Mouse (Mus musculus) lung, embryonic 14.5 days (tissue): ENCODE measurements around the gene Tmem88b. TPM values are rescaled to one million over a fixed set of nuclear protein-coding genes. Genes with fewer than 3 reads are reported as not detected.

ENCODE experiments used
- ATAC-seq: fragments of 200-750 bp; cut with Nextera tagmentation; 2 replicates; pipeline ENCODE4 v1.8.0; 2017; ENCODE audit warnings: mild to moderate bottlenecking, moderate TSS enrichment, moderate library complexity; ENCODE audit not compliant: insufficient read depth
- DNase-seq: peaks from one replicate; pipeline ENCODE4 v3.0.0-alpha.2; 2015
- H3K27ac ChIP-seq: fragments of 300-500 bp; sonication (generic); 2 replicates; pipeline ENCODE4 v1.5.1; 2014; ENCODE audit warnings: low read depth, mild to moderate bottlenecking, moderate library complexity
- H3K27me3 ChIP-seq: fragments of 300-500 bp; sonication (generic); 2 replicates; pipeline ENCODE4 v1.6.1; 2014; ENCODE audit warnings: low read length, control low read depth; ENCODE audit not compliant: insufficient read depth
- H3K36me3 ChIP-seq: fragments of 300-500 bp; sonication (generic); 2 replicates; pipeline ENCODE4 v1.6.1; 2014; ENCODE audit warnings: control low read depth; ENCODE audit not compliant: insufficient read depth
- H3K4me1 ChIP-seq: fragments of 300-500 bp; sonication (generic); 2 replicates; pipeline ENCODE4 v1.6.1; 2014; ENCODE audit warnings: antibody characterized with exemption, control low read depth; ENCODE audit not compliant: insufficient read depth
- H3K4me2 ChIP-seq: fragments of 300-500 bp; sonication (generic); 2 replicates; pipeline ENCODE4 v1.6.1; 2014; ENCODE audit warnings: mild to moderate bottlenecking
- H3K4me3 ChIP-seq: fragments of 300-500 bp; sonication (generic); 2 replicates; pipeline ENCODE4 v1.5.1; 2014; ENCODE audit warnings: low read depth, low read length
- H3K9ac ChIP-seq: fragments of 300-500 bp; sonication (generic); 2 replicates; pipeline ENCODE4 v1.6.1; 2014
- H3K9me3 ChIP-seq: fragments of 300-500 bp; sonication (generic); 2 replicates; pipeline ENCODE4 v1.6.1; 2016; ENCODE audit warnings: low read depth, low read length, control low read depth
- CTCF ChIP-seq: IDR thresholded peaks from 2 replicates; pipeline ENCODE4 v1.5.1; 2016; ENCODE audit warnings: antibody characterized with exemption, low read depth
- WGBS: fragments of 180-500 bp; shearing (Covaris S2); extraction: QIAGEN DNeasy Blood & Tissue Kit; methylation state at CpG from one replicate; pipeline ENCODE4 v1.1.7; 2014; 5-methylcytosine and 5-hydroxymethylcytosine counted together
- polyA plus RNA-seq: library from polyadenylated mRNA; unstranded; fragments of >200 nt; fragmentation: Nextera tagmentation; extraction: Ambion mirVana; gene quantifications from 2 replicates; pipeline ENCODE4 v1.2.1, GENCODE M21; 2014

Gene Tmem88b
- 0.12 and 0.15 TPM in 2 replicates for polyA plus RNA-seq

GRCm38 (mm10) chr4:155785819-155786218 is at the start of gene Tmem88b:
Gene Tmem88b, minus strand, starts transcription at chr4:155785874.
- H3K27ac ChIP-seq: no peak within 1 kb of the TSS
- no peaks in the 10 kb centered on the region for H3K27me3 ChIP-seq
- H3K4me1 ChIP-seq: 0 out of 2 replicates have a peak, but pooled peaks cover 6% of the 10 kb centered on the region
- no peaks in the 10 kb centered on the region for H3K36me3 ChIP-seq
- peak; percentile 23; the same call in 1 of the 2 replicates for TF ChIP-seq CTCF
- peak within 1 kb of the TSS; percentile 60; the same call in 1 of the 2 replicates for H3K4me3 ChIP-seq
- DNase-seq (no peak), ATAC-seq (no peak)
- peak within 1 kb of the TSS; percentile 82; the same call in 1 of the 2 replicates for H3K9ac ChIP-seq
- peak within 1 kb of the TSS; percentile 81 for H3K4me2 ChIP-seq
- 61% methylated on average over 5 of the region's 5 CpGs for WGBS
- H3K9me3 ChIP-seq: no peaks in the 10 kb centered on the region

- peak; percentile 83 for TF ChIP-seq CTCF
- no peaks in the 10 kb centered on the region for H3K9me3 ChIP-seq
- no peak overlapping the region for H3K4me3 ChIP-seq
- H3K4me1 ChIP-seq: peaks cover 16% of the 10 kb centered on the region
- no peak overlapping the region for H3K9ac ChIP-seq
- no peaks in the 10 kb centered on the region for H3K27me3 ChIP-seq
- peak; percentile 44 for ATAC-seq
- H3K36me3 ChIP-seq: peaks cover 10% of the 10 kb centered on the region
- peak overlapping the region; percentile 40 for H3K4me2 ChIP-seq
- H3K27ac ChIP-seq: peak overlapping the region; percentile 82
- WGBS: 12% methylated on average over 2 of the region's 2 CpGs
- peak; percentile 94 for DNase-seq
These were observed 48.2 kb upstream of the Tmem88b start for GRCm38 (mm10) chr4:155833836-155834235.

GRCm38 (mm10) chr4:155833234-155833633 is 47.6 kb upstream of the Tmem88b start:
- no peak overlapping the region for H3K27ac ChIP-seq
- no peaks in the 10 kb centered on the region for H3K9me3 ChIP-seq
- no peak for TF ChIP-seq CTCF
- no peak for DNase-seq
- H3K4me3 ChIP-seq: no peak overlapping the region
- H3K9ac ChIP-seq: no peak overlapping the region; the same call in 1 of the 2 replicates
- no peak for ATAC-seq
- WGBS: 81% methylated on average over 4 of the region's 4 CpGs
- no peaks in the 10 kb centered on the region for H3K27me3 ChIP-seq
- peaks cover 13% of the 10 kb centered on the region; the same call in 1 of the 2 replicates for H3K4me1 ChIP-seq
- H3K4me2 ChIP-seq: peak overlapping the region; percentile 93; the same call in 1 of the 2 replicates
- peaks cover 14% of the 10 kb centered on the region for H3K36me3 ChIP-seq

GRCm38 (mm10) chr4:155832321-155832720 is 46.6 kb upstream of the Tmem88b start:
- Histone ChIP-seq H3K9me3 (no peaks in the 10 kb centered on the region), H3K4me2 (peak overlapping the region; percentile 93), H3K4me3 (peak overlapping the region; percentile 77), H3K9ac (peak overlapping the region; percentile 88), H3K27me3 (no peaks in the 10 kb centered on the region), H3K4me1 (peaks cover 7% of the 10 kb centered on the region; the same call in 1 of the 2 replicates), H3K27ac (peak overlapping the region; percentile 85; the same call in 1 of the 2 replicates), H3K36me3 (peaks cover 19% of the 10 kb centered on the region)
- DNase-seq (no peak), ATAC-seq (no peak)
- 50% methylated on average over 10 of the region's 10 CpGs for WGBS
- TF ChIP-seq CTCF: no peak

GRCm38 (mm10) chr4:155831831-155832230 is 46.2 kb upstream of the Tmem88b start:
- Histone ChIP-seq H3K27me3 (no peaks in the 10 kb centered on the region), H3K9ac (peak overlapping the region; percentile 88), H3K27ac (peak overlapping the region; percentile 85), H3K4me3 (peak overlapping the region; percentile 77), H3K4me1 (peaks cover 7% of the 10 kb centered on the region; the same call in 1 of the 2 replicates), H3K4me2 (peak overlapping the region; percentile 93), H3K9me3 (no peaks in the 10 kb centered on the region), H3K36me3 (peaks cover 24% of the 10 kb centered on the region)
- DNase-seq (no peak), ATAC-seq (peak; percentile 13; the same call in 1 of the 2 replicates)
- no peak for TF ChIP-seq CTCF
- WGBS: under 1% methylated on average over 25 of the region's 25 CpGs

- peak; percentile 99 for DNase-seq
- under 1% methylated on average over 49 of the region's 49 CpGs for WGBS
- TF ChIP-seq CTCF: peak; percentile 95
These were observed 45.6 kb upstream of the Tmem88b start, which contains the start of gene Aurkaip1 for GRCm38 (mm10) chr4:155831205-155831766. Gene Aurkaip1, plus strand, starts transcription at chr4:155831272.

GRCm38 (mm10) chr4:155830596-155830995 is 44.9 kb upstream of the Tmem88b start:
- Histone ChIP-seq H3K9me3 (no peaks in the 10 kb centered on the region), H3K27ac (peak overlapping the region; percentile 55; the same call in 1 of the 2 replicates), H3K27me3 (no peaks in the 10 kb centered on the region), H3K9ac (no peak overlapping the region), H3K4me1 (peaks cover 7% of the 10 kb centered on the region; the same call in 1 of the 2 replicates), H3K4me2 (peak overlapping the region; percentile 93), H3K4me3 (peak overlapping the region; percentile 77), H3K36me3 (peaks cover 33% of the 10 kb centered on the region)
- DNase-seq: no peak
- TF ChIP-seq CTCF: no peak
- 47% methylated on average over 8 of the region's 8 CpGs for WGBS
- ATAC-seq: no peak

More at GRCm38 (mm10) chr4:155831205-155831766, 45.6 kb upstream of the Tmem88b start, which contains the start of gene Aurkaip1:
- Histone ChIP-seq H3K27me3 (no peaks in the 10 kb centered on the region), H3K9me3 (no peaks in the 10 kb centered on the region), H3K4me2 (peak within 1 kb of the TSS; percentile 93), H3K9ac (peak within 1 kb of the TSS; percentile 88), H3K4me1 (peaks cover 7% of the 10 kb centered on the region; the same call in 1 of the 2 replicates), H3K27ac (peak within 1 kb of the TSS; percentile 85), H3K36me3 (peaks cover 30% of the 10 kb centered on the region), H3K4me3 (peak within 1 kb of the TSS; percentile 77)
- peak; percentile 91 for ATAC-seq
